Mouse (Mus musculus): ENCODE results near the gene Txndc2.
A peak's percentile ranks its signal among the peaks of the same experiment; 100 is the strongest.

Gene Txndc2

DNA sequence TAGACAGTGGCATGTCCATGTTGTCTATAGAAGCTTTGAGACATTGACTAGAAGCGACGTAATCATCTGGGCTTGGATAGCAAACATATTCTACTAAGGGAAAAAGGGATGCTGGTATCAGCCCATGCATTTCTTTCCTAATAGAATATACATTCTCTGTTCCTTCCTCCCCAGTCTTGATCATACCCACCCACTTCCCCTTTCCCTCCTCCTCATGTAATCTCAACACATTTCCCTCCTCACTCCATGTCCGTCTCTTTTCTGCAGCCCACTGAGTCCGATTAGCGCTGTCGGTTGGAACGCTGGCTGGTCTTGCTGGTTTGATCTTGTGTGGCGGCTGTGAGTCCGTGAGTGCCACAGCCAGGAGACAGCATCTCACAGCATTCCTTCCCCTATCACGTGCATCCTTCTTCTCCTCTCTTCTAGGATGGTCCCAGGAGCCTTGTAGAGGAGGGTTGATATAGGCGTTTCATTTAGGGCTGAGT, at the start of gene Txndc2:
Gene Txndc2 (minus strand): TSS at position 435 of the 485 bp plus-strand sequence.
- no peak for DNase-seq (ENCODE audit: low spot score)

DNA sequence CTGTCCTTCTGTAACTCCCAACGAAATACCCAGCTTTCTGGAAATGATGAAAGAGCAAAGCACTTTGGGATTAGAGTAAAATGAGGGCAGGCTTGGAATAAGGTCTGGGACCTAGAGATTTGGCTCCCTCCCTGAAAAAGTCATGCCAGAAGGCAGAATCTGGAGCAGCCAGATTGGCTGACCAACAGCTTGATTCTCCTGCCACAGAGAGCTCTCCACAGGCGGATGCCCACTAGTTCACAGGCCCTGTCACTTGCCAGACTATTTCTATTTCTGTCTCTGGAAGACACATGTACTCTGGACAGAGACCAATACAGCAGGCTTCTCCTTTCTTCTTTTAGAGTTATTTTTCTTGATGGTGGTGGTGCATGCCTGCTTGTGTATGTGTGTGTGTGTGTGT, 41.8 kb upstream of the Txndc2 start:
- DNase-seq (ENCODE audit: low spot score), result no peak

GRCm38 (mm10) chr17:65683316-65683715, 41.3 kb upstream of the Txndc2 start:
- DNase-seq (ENCODE audit: low spot score), result no peak

GRCm38 (mm10) chr17:65682071-65682680, 40.2 kb upstream of the Txndc2 start:
- DNase-seq (ENCODE audit: low spot score), result no peak

- DNase-seq (ENCODE audit: low spot score), result no peak
Measured at GRCm38 (mm10) chr17:65681516-65681915, 39.5 kb upstream of the Txndc2 start.

DNA sequence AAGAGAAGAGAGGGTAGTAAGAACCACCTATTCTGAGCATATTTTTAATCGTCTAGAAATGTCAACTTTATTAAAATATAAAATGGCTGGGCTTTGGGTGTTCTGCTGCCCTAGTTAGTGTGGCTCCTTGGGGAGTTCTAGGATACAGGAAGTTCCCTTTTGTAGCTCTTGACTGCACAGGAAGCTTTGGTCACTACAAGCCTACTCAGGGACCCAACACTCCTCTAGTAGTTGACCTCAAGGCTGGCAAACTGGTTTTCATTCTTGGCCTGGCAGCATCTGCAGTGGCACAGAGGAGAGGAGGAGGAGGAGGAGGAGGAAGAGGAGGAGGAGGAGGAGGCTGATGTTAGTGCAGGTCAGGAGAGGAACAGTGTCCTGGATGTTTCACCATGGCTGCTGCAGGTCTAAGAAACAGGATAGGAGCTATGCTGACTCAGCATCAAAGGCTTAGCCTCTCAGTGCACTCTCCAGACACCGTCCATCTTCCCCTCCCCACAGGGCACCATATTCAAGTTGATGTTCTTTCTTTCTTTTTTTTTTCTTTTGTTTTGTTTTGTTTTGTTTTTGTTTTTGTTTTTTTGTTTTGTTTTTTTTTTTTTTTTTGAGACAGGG, 38.9 kb upstream of the Txndc2 start:
- no peak for DNase-seq (ENCODE audit: low spot score)

DNA sequence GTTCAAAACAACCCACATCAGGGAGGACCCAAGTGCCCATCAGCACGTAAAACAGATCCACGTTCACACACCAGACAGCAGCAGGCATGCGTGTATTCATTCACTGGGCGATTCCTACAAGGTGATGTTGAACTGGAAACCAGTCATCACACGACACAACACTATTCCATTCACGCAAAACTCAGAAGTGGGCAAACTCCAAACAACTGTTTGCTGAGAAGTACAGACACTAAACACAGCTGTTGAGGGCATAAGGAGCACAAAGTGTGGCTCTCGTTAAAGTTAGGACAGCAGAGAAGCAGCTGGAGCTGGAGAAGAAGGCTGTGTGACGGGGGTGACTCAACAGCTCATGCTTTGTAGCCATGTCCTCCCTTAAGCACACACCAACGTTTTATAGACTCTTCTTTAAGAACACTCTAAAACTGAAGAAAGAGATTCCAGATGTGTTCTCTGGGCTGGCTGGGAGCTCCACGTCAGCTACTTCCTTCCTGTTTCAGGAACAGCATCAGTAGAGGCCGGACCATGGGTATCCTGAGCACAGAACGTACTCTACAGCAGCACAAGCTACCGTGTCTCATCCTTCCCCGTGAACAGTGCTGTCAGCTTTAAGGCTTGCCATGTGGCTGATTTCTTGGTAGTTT, 38.0 kb upstream of the Txndc2 start:
- DNase-seq (ENCODE audit: low spot score), result no peak

- no peak for DNase-seq (ENCODE audit: low spot score)
Measured at GRCm38 (mm10) chr17:65677742-65678141, 35.8 kb upstream of the Txndc2 start.

- no peak for DNase-seq (ENCODE audit: low spot score)
Measured at GRCm38 (mm10) chr17:65676536-65676935, 34.6 kb upstream of the Txndc2 start.

- DNase-seq (ENCODE audit: low spot score), result no peak
Measured at GRCm38 (mm10) chr17:65675985-65676384, 34.0 kb upstream of the Txndc2 start.

- no peak for DNase-seq (ENCODE audit: low spot score)
Measured at GRCm38 (mm10) chr17:65674710-65675171, 32.8 kb upstream of the Txndc2 start.

- DNase-seq (ENCODE audit: low spot score), result no peak
Measured at GRCm38 (mm10) chr17:65672926-65673325, 31.0 kb upstream of the Txndc2 start.

DNA sequence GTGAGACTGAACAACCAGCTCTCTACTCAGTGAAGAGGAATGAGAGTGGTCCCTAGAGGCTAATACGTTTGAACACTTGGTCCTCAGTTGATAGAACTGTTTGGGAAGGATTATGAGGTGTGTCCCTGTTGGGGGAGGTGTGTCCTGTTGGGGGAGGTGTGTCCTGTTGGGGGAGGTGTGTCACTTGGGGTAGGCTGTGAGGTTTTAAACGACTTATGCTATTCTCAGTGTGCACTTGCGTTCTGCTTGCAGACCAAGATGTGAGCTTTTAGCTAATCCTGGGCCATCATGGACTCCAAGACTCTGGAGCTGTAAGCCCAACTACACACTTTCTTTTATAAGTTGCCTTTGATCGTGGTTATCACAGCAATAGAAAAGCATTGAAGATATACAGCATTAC, 27.1 kb upstream of the Txndc2 start:
- no peak for DNase-seq (ENCODE audit: low spot score)

- no peak for DNase-seq (ENCODE audit: low spot score)
Measured at GRCm38 (mm10) chr17:65667792-65668191, 25.8 kb upstream of the Txndc2 start.

GRCm38 (mm10) chr17:65666388-65667161, 24.6 kb upstream of the Txndc2 start:
- no peak for DNase-seq (ENCODE audit: low spot score)

DNA sequence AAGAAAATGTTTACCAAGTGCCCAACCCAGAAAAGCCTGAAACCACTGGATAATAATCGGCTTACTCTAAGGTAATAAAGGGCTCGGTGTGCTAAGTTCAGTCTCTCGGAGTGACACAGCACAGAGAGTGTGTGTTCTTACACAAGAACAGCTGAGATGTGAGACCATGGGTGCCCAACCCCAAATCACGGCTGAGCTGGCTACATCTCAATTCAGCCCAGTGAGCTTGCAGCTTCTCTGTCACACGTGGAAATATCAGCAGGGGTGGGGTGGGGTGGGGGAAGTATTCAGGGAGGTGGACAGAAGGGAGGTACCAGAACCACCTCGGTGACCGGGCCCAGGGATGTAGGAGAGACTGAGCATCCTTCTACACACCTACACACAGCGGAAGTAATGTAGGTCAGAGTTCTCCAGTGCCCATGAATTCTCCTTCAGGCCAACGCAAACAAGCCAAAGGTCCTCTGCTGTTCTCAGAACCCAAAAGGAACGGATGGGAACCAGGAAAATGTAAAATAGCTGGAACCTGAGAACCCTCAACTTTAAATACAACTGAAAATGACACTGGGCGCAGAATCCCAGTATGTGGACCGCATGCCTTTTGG, 23.9 kb upstream of the Txndc2 start:
- no peak for DNase-seq (ENCODE audit: low spot score)

- DNase-seq (ENCODE audit: low spot score), result peak; percentile 48
Measured at GRCm38 (mm10) chr17:65663329-65664078, 21.5 kb upstream of the Txndc2 start.

DNA sequence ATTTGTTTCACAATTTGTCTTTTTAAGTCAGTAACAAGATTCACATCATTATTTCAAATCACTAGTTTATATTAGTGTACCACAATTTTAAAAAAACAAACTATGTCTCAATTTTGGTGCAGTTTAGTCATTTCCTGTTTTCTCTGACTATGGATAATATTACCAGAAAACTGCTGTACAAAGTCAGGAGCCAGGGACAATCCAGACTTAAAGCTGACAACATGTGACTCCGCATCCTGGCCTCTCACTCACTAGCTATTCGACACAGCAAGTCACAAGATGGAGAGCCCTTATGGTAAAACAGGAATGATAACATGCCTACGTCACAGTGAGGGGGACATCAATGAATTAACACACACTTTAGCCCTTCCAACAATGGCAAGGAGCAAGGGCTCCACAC, 20.7 kb upstream of the Txndc2 start:
- DNase-seq (ENCODE audit: low spot score), result no peak

DNA sequence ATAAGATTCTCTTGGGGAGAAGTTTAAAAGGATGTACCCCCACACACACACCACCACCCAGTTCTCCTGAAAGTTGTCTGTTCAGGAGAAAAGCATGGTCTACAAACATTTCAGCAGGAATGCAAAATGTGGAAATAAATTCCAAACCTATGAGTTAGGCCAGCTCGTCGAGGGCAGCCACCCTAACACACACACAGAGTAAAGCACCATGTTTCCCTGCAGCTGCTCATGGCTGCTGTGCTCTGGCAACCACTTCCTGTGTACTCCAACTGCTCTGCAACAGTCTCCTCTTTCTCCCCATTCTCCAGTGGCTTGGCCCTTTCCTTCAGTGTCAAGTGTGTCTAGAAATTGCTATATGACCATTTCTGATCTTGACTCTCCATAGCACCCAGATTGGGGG, 16.4 kb upstream of the Txndc2 start:
- no peak for DNase-seq (ENCODE audit: low spot score)

GRCm38 (mm10) chr17:65657958-65658357, 16.0 kb upstream of the Txndc2 start:
- no peak for DNase-seq (ENCODE audit: low spot score)

GRCm38 (mm10) chr17:65656731-65657130, 14.8 kb upstream of the Txndc2 start:
- DNase-seq (ENCODE audit: low spot score), result no peak

Data from c-Kit-positive CD71-positive TER-119-positive erythroid progenitor cells, embryonic 14.5 days (primary cell).